Mouse (Mus musculus): ENCODE results near the gene Fam222a. TPM values are rescaled to one million over a fixed set of nuclear protein-coding genes. Genes with fewer than 3 reads are reported as not detected.
A peak's percentile ranks its signal among the peaks of the same experiment; 100 is the strongest.

The Fam222a gene
- polyA plus RNA-seq, 1 experiment from 2014 or later = 7.1 TPM

GRCm38 (mm10) chr5:114583046-114583445 is 15.2 kb downstream of the Fam222a start:
- H3K4me3 ChIP-seq (ENCODE audit: low read depth, low read length) = no peak overlapping the region
- DNase-seq (ENCODE audit: low spot score) (no peak), ATAC-seq (replicated peaks; ENCODE audit: low FRiP score, low TSS enrichment, low read depth) (no peak)
- no peak overlapping the region for H3K9ac ChIP-seq (ENCODE audit: low read length)
- H3K9me3 ChIP-seq (ENCODE audit: control insufficient read depth, low read length) = no peaks in the 10 kb centered on the region
- WGBS = 74% methylated on average over 3 of the region's 3 CpGs
- H3K27ac ChIP-seq (ENCODE audit: low read depth) = no peak overlapping the region
- no peak overlapping the region for H3K4me2 ChIP-seq (ENCODE audit: low read length)
- no peaks in the 10 kb centered on the region for H3K27me3 ChIP-seq (replicated peaks; ENCODE audit: control insufficient read depth, insufficient read depth, low read length)
- H3K4me1 ChIP-seq (replicated peaks; ENCODE audit: control insufficient read depth, insufficient read depth, low read length) = peaks cover 43% of the 10 kb centered on the region
- no peaks in the 10 kb centered on the region for H3K36me3 ChIP-seq (ENCODE audit: control insufficient read depth, insufficient read depth, low read length)

- 70% methylated on average over 12 of the region's 12 CpGs for WGBS
- Histone ChIP-seq H3K9ac (ENCODE audit: low read length) (no peak overlapping the region), H3K36me3 (ENCODE audit: control insufficient read depth, insufficient read depth, low read length) (no peaks in the 10 kb centered on the region), H3K27ac (ENCODE audit: low read depth) (no peak overlapping the region), H3K4me2 (ENCODE audit: low read length) (no peak overlapping the region), H3K4me3 (ENCODE audit: low read depth, low read length) (no peak overlapping the region), H3K9me3 (ENCODE audit: control insufficient read depth, low read length) (no peaks in the 10 kb centered on the region), H3K4me1 (replicated peaks; ENCODE audit: control insufficient read depth, insufficient read depth, low read length) (peaks cover 39% of the 10 kb centered on the region), H3K27me3 (replicated peaks; ENCODE audit: control insufficient read depth, insufficient read depth, low read length) (no peaks in the 10 kb centered on the region)
- no peak for DNase-seq (ENCODE audit: low spot score)
- ATAC-seq (replicated peaks; ENCODE audit: low FRiP score, low TSS enrichment, low read depth) = no peak
Observed at GRCm38 (mm10) chr5:114583490-114584175, 15.8 kb downstream of the Fam222a start.

- DNase-seq (ENCODE audit: low spot score) (no peak), ATAC-seq (replicated peaks; ENCODE audit: low FRiP score, low TSS enrichment, low read depth) (no peak)
- WGBS = 55% methylated on average over 14 of the region's 14 CpGs
Observed at GRCm38 (mm10) chr5:114584293-114585104, 16.7 kb downstream of the Fam222a start.

GRCm38 (mm10) chr5:114585682-114586081 is 17.9 kb downstream of the Fam222a start:
- peak overlapping the region; percentile 8; the same call in 1 of the 2 replicates for H3K4me2 ChIP-seq (ENCODE audit: low read length)

More at GRCm38 (mm10) chr5:114584293-114585104, 16.7 kb downstream of the Fam222a start:
- Histone ChIP-seq H3K4me3 (ENCODE audit: low read depth, low read length) (no peak overlapping the region), H3K9me3 (ENCODE audit: control insufficient read depth, low read length) (no peaks in the 10 kb centered on the region), H3K27me3 (replicated peaks; ENCODE audit: control insufficient read depth, insufficient read depth, low read length) (no peaks in the 10 kb centered on the region), H3K36me3 (ENCODE audit: control insufficient read depth, insufficient read depth, low read length) (no peaks in the 10 kb centered on the region), H3K27ac (ENCODE audit: low read depth) (no peak overlapping the region), H3K4me2 (ENCODE audit: low read length) (no peak overlapping the region), H3K9ac (ENCODE audit: low read length) (no peak overlapping the region), H3K4me1 (replicated peaks; ENCODE audit: control insufficient read depth, insufficient read depth, low read length) (peaks cover 41% of the 10 kb centered on the region)

GRCm38 (mm10) chr5:114587908-114588307 is 20.1 kb downstream of the Fam222a start:
- Histone ChIP-seq H3K4me3 (ENCODE audit: low read depth, low read length) (no peak overlapping the region), H3K36me3 (ENCODE audit: control insufficient read depth, insufficient read depth, low read length) (no peaks in the 10 kb centered on the region), H3K27me3 (replicated peaks; ENCODE audit: control insufficient read depth, insufficient read depth, low read length) (no peaks in the 10 kb centered on the region), H3K4me2 (ENCODE audit: low read length) (no peak overlapping the region), H3K27ac (ENCODE audit: low read depth) (no peak overlapping the region), H3K4me1 (replicated peaks; ENCODE audit: control insufficient read depth, insufficient read depth, low read length) (peaks cover 72% of the 10 kb centered on the region), H3K9ac (ENCODE audit: low read length) (no peak overlapping the region), H3K9me3 (ENCODE audit: control insufficient read depth, low read length) (no peaks in the 10 kb centered on the region)
- DNase-seq (ENCODE audit: low spot score) = peak; percentile 86
- 38% methylated on average over 9 of the region's 9 CpGs for WGBS
- no peak; the same call in 1 of the 2 replicates for ATAC-seq (replicated peaks; ENCODE audit: low FRiP score, low TSS enrichment, low read depth)

More at GRCm38 (mm10) chr5:114585682-114586081, 17.9 kb downstream of the Fam222a start:
- H3K9me3 ChIP-seq (ENCODE audit: control insufficient read depth, low read length) = no peaks in the 10 kb centered on the region
- DNase-seq (ENCODE audit: low spot score) (no peak), ATAC-seq (replicated peaks; ENCODE audit: low FRiP score, low TSS enrichment, low read depth) (no peak)
- H3K4me1 ChIP-seq (replicated peaks; ENCODE audit: control insufficient read depth, insufficient read depth, low read length) = peaks cover 53% of the 10 kb centered on the region
- no peaks in the 10 kb centered on the region for H3K36me3 ChIP-seq (ENCODE audit: control insufficient read depth, insufficient read depth, low read length)
- no peak overlapping the region for H3K9ac ChIP-seq (ENCODE audit: low read length)
- H3K4me3 ChIP-seq (ENCODE audit: low read depth, low read length) = no peak overlapping the region
- WGBS = 5% methylated on average over 5 of the region's 5 CpGs
- peak overlapping the region; percentile 40; the same call in 1 of the 2 replicates for H3K27ac ChIP-seq (ENCODE audit: low read depth)
- no peaks in the 10 kb centered on the region for H3K27me3 ChIP-seq (replicated peaks; ENCODE audit: control insufficient read depth, insufficient read depth, low read length)

- Histone ChIP-seq H3K9ac (ENCODE audit: low read length) (no peak overlapping the region), H3K36me3 (ENCODE audit: control insufficient read depth, insufficient read depth, low read length) (no peaks in the 10 kb centered on the region), H3K4me3 (ENCODE audit: low read depth, low read length) (no peak overlapping the region), H3K9me3 (ENCODE audit: control insufficient read depth, low read length) (no peaks in the 10 kb centered on the region), H3K4me2 (ENCODE audit: low read length) (no peak overlapping the region), H3K4me1 (replicated peaks; ENCODE audit: control insufficient read depth, insufficient read depth, low read length) (peaks cover 75% of the 10 kb centered on the region), H3K27me3 (replicated peaks; ENCODE audit: control insufficient read depth, insufficient read depth, low read length) (no peaks in the 10 kb centered on the region), H3K27ac (ENCODE audit: low read depth) (no peak overlapping the region)
- DNase-seq (ENCODE audit: low spot score) (no peak), ATAC-seq (replicated peaks; ENCODE audit: low FRiP score, low TSS enrichment, low read depth) (no peak)
- 46% methylated on average over 10 of the region's 10 CpGs for WGBS
Observed at GRCm38 (mm10) chr5:114588416-114588815, 20.6 kb downstream of the Fam222a start.

GRCm38 (mm10) chr5:114589026-114589425 is 21.2 kb downstream of the Fam222a start:
- peak overlapping the region; percentile 3 for H3K4me2 ChIP-seq (ENCODE audit: low read length)
- no peak overlapping the region for H3K27ac ChIP-seq (ENCODE audit: low read depth)
- ATAC-seq (replicated peaks; ENCODE audit: low FRiP score, low TSS enrichment, low read depth) (peak; percentile 8; the same call in 1 of the 2 replicates), DNase-seq (ENCODE audit: low spot score) (no peak)
- peaks cover 75% of the 10 kb centered on the region for H3K4me1 ChIP-seq (replicated peaks; ENCODE audit: control insufficient read depth, insufficient read depth, low read length)
- no peaks in the 10 kb centered on the region for H3K9me3 ChIP-seq (ENCODE audit: control insufficient read depth, low read length)
- H3K27me3 ChIP-seq (replicated peaks; ENCODE audit: control insufficient read depth, insufficient read depth, low read length) = no peaks in the 10 kb centered on the region
- 39% methylated on average over 6 of the region's 6 CpGs for WGBS
- no peaks in the 10 kb centered on the region for H3K36me3 ChIP-seq (ENCODE audit: control insufficient read depth, insufficient read depth, low read length)
- no peak overlapping the region for H3K4me3 ChIP-seq (ENCODE audit: low read depth, low read length)
- H3K9ac ChIP-seq (ENCODE audit: low read length) = no peak overlapping the region

GRCm38 (mm10) chr5:114589454-114589853 is 21.6 kb downstream of the Fam222a start:
- DNase-seq (ENCODE audit: low spot score) = no peak
- peak; percentile 28 for ATAC-seq (replicated peaks; ENCODE audit: low FRiP score, low TSS enrichment, low read depth)
- no peak overlapping the region for H3K9ac ChIP-seq (ENCODE audit: low read length)
- 0 out of 2 replicates have a peak overlapping the region, but pooled peaks have one; percentile 22 for H3K27ac ChIP-seq (ENCODE audit: low read depth)
- no peaks in the 10 kb centered on the region for H3K27me3 ChIP-seq (replicated peaks; ENCODE audit: control insufficient read depth, insufficient read depth, low read length)
- H3K4me3 ChIP-seq (ENCODE audit: low read depth, low read length) = no peak overlapping the region
- H3K4me1 ChIP-seq (replicated peaks; ENCODE audit: control insufficient read depth, insufficient read depth, low read length) = peaks cover 76% of the 10 kb centered on the region
- 26% methylated on average over 2 of the region's 2 CpGs for WGBS
- H3K4me2 ChIP-seq (ENCODE audit: low read length) = peak overlapping the region; percentile 3
- H3K36me3 ChIP-seq (ENCODE audit: control insufficient read depth, insufficient read depth, low read length) = no peaks in the 10 kb centered on the region
- no peaks in the 10 kb centered on the region for H3K9me3 ChIP-seq (ENCODE audit: control insufficient read depth, low read length)

All from intestine, embryonic 14.5 days (tissue).